In genomic region chr8:117469431-117470341, GRCm38 (mm10) we compare ENCODE assay signal across 8 mouse cellular contexts. TPM values are rescaled to one million over a fixed set of nuclear protein-coding genes. Genes with fewer than 3 reads are reported as not detected.
A peak's percentile ranks its signal among the peaks of the same experiment; 100 is the strongest.
DNase-seq lines count a peak whose midpoint lies in the region; ATAC-seq lines count a peak whose summit lies in the region.

No protein-coding gene starts in this region.

- peak; percentile 29; the same call in 1 of the 2 replicates for ATAC-seq in heart, embryonic 14.5 days (ENCODE audit: insufficient number of reproducible peaks, insufficient read depth, low FRiP score, low read depth)
- peak; percentile 42 for ATAC-seq in forebrain, embryonic 13.5 days
- peak; percentile 28 for ATAC-seq in kidney, embryonic 16.5 days (ENCODE audit: low FRiP score, low TSS enrichment)
- peak; percentile 68 for ATAC-seq in midbrain, embryonic 15.5 days (replicated peaks)

- H3K27me3 ChIP-seq in heart, embryonic 14.5 days (ENCODE audit: control insufficient read depth, insufficient read depth, low read length) = no peaks in the 10 kb centered on the region
- H3K27me3 ChIP-seq in forebrain, embryonic 13.5 days = no peaks in the 10 kb centered on the region
- H3K27me3 ChIP-seq in kidney, embryonic 16.5 days (ENCODE audit: insufficient read depth, low read length) = no peaks in the 10 kb centered on the region
- no peaks in the 10 kb centered on the region for H3K27me3 ChIP-seq in midbrain, embryonic 15.5 days (replicated peaks)

- no peaks in the 10 kb centered on the region for H3K36me3 ChIP-seq in heart, embryonic 14.5 days (ENCODE audit: control insufficient read depth, insufficient read depth, low read length)
- H3K36me3 ChIP-seq in forebrain, embryonic 13.5 days (ENCODE audit: poor library complexity, severe bottlenecking) = no peaks in the 10 kb centered on the region
- no peaks in the 10 kb centered on the region for H3K36me3 ChIP-seq in kidney, embryonic 16.5 days (ENCODE audit: insufficient read depth, low read length)
- H3K36me3 ChIP-seq in midbrain, embryonic 15.5 days (replicated peaks) = no peaks in the 10 kb centered on the region

- intact Hi-C loops in heart, postnatal 14 days (cut with DNase I) = loop anchor here (10.0 kb wide), 1 partner anchor 525 kb away; the partner anchor contains the start of gene Atmin

- peaks cover 10 to 11% of the 10 kb centered on the region in 2 experiments for H3K4me1 ChIP-seq in heart, embryonic 14.5 days (ENCODE audit: control insufficient read depth in 2 of 2, insufficient read depth in 2 of 2, low read length in 2 of 2)
- peaks cover 16% of the 10 kb centered on the region for H3K4me1 ChIP-seq in forebrain, embryonic 13.5 days
- peaks cover 14% of the 10 kb centered on the region for H3K4me1 ChIP-seq in kidney, embryonic 16.5 days (ENCODE audit: insufficient read depth, low read length)
- peaks cover 16% of the 10 kb centered on the region for H3K4me1 ChIP-seq in midbrain, embryonic 15.5 days

- no peaks in the 10 kb centered on the region for H3K9me3 ChIP-seq in heart, embryonic 14.5 days (ENCODE audit: control insufficient read depth, low read length)
- H3K9me3 ChIP-seq in forebrain, embryonic 13.5 days (replicated peaks) = no peaks in the 10 kb centered on the region
- H3K9me3 ChIP-seq in kidney, embryonic 16.5 days (ENCODE audit: low read length) = no peaks in the 10 kb centered on the region
- no peaks in the 10 kb centered on the region for H3K9me3 ChIP-seq in midbrain, embryonic 15.5 days

- peak overlapping the region; percentile 8 to 35; a peak in 2 of 4 replicates for H3K4me3 ChIP-seq in heart, embryonic 14.5 days (ENCODE audit: control insufficient read depth in 1 of 2, insufficient read depth in 1 of 2, low read depth in 1 of 2, low read length in 2 of 2)
- H3K4me3 ChIP-seq in forebrain, embryonic 13.5 days = peak overlapping the region; percentile 28
- peak overlapping the region; percentile 29 for H3K4me3 ChIP-seq in kidney, embryonic 16.5 days (ENCODE audit: low read length)
- H3K4me3 ChIP-seq in midbrain, embryonic 15.5 days = peak overlapping the region; percentile 30

- H3K9ac ChIP-seq in heart, embryonic 14.5 days (ENCODE audit: low read length) = no peak overlapping the region
- peak overlapping the region; percentile 54 for H3K9ac ChIP-seq in forebrain, embryonic 13.5 days
- H3K9ac ChIP-seq in kidney, embryonic 16.5 days (replicated peaks; ENCODE audit: low read length) = peak overlapping the region; percentile 57
- H3K9ac ChIP-seq in midbrain, embryonic 15.5 days = peak overlapping the region; percentile 34; the same call in 1 of the 2 replicates

- DNase-seq in heart, postnatal 14 days = no peak
- DNase-seq in urinary bladder, postnatal 14 days (ENCODE audit: low spot score) = no peak
- no peak for DNase-seq in lung, adult 18-20 months
- DNase-seq in embryo, embryonic 10 days (ENCODE audit: low spot score) = no peak

- WGBS in heart, embryonic 14.5 days = 38% methylated on average over 16 of the region's 16 CpGs
- WGBS in forebrain, embryonic 13.5 days = 31% methylated on average over 16 of the region's 16 CpGs
- 24% methylated on average over 14 of the region's 16 CpGs for WGBS in kidney, embryonic 16.5 days
- 26% methylated on average over 16 of the region's 16 CpGs for WGBS in midbrain, embryonic 15.5 days

- peak overlapping the region in 1 of 2 experiments; percentile 34; a peak in 1 of 4 replicates for H3K27ac ChIP-seq in heart, embryonic 14.5 days (replicated peaks in 1 of 2; ENCODE audit: control insufficient read depth in 1 of 2, insufficient read depth in 1 of 2, low read depth in 2 of 2, low read length in 2 of 2)
- H3K27ac ChIP-seq in forebrain, embryonic 13.5 days = peak overlapping the region; percentile 87
- H3K27ac ChIP-seq in kidney, embryonic 16.5 days (ENCODE audit: low read length) = peak overlapping the region; percentile 87
- H3K27ac ChIP-seq in midbrain, embryonic 15.5 days = peak overlapping the region; percentile 91

- H3K4me2 ChIP-seq in heart, embryonic 14.5 days (ENCODE audit: low read length) = peak overlapping the region; percentile 61
- H3K4me2 ChIP-seq in forebrain, embryonic 13.5 days = peak overlapping the region; percentile 63
- peak overlapping the region; percentile 55 for H3K4me2 ChIP-seq in kidney, embryonic 16.5 days (replicated peaks; ENCODE audit: low read depth, low read length)
- H3K4me2 ChIP-seq in midbrain, embryonic 15.5 days = peak overlapping the region; percentile 56

RNA-seq across cellular contexts. Expression of gene Plcg2, which starts 28.4 kb away (rescaled TPM):
- polyA plus RNA-seq in heart, embryonic 14.5 days (2014; fragmentation: Nextera tagmentation; extraction: Ambion mirVana) = 5.0 and 5.2 TPM in 2 replicates
- total RNA-seq in heart, postnatal 14 days (2021) = 1 to 10 TPM; 6.7 to 9.2 TPM
- polyA plus RNA-seq in forebrain, embryonic 13.5 days (2015; fragmentation: Nextera tagmentation; extraction: Ambion mirVana) = 0.84 and 1.0 TPM in 2 replicates
- polyA plus RNA-seq in kidney, embryonic 16.5 days (2015; fragmentation: Nextera tagmentation; extraction: Ambion mirVana) = 7.6 and 7.7 TPM in 2 replicates
- polyA plus RNA-seq in midbrain, embryonic 15.5 days (2015; fragmentation: Nextera tagmentation; extraction: Ambion mirVana) = 0.90 and 1.5 TPM in 2 replicates
